Mouse (Mus musculus): ENCODE measurements around the gene Havcr2. TPM values are rescaled to one million over a fixed set of nuclear protein-coding genes. Genes with fewer than 3 reads are reported as not detected.

Gene Havcr2
- total and polyA plus RNA-seq, 3 experiments = 0.27 to 0.60 TPM; not detected in 1

DNA sequence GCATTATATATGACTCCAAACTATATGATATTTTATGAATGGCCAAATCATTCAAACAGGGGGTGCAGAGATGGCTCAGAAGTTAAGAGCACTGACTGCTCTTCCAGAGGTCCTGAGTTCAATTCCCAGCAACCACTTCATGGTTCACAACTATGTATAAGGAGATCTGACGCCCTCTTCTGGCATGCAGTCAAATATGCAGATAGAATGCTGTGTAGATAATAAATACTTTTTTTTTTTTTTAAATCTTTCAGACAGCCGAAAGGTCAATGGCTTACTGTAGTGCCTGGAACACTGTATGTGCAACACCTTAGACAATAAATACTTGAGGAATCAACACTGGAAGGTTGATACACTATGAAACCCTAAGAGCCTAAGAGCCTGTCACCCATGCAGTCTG, 24.6 kb upstream of the Havcr2 start:
- no peak for DNase-seq (ENCODE audit: extremely low read depth)
- H3K27me3 ChIP-seq (replicated peaks) = no peaks in the 10 kb centered on the region
- H3K9me3 ChIP-seq (replicated peaks; ENCODE audit: low read length) = peaks cover 12% of the 10 kb centered on the region
- no peak overlapping the region for H3K27ac ChIP-seq (ENCODE audit: insufficient read depth, low read depth)
- dilution Hi-C loops (cut with MboI; ENCODE audit: extremely low pct_ligation_motif_present, extremely low pct_unique_long_range_greater_than_20kb, low sequenced_read_pairs) = no loop called here
- in situ Hi-C loops (cut with MboI; ENCODE audit: low pct_ligation_motif_present, low pct_unique_long_range_greater_than_20kb, low sequenced_read_pairs) = loop anchor here (5.0 kb wide), 1 partner anchor 153 kb away; no protein-coding TSS in a partner anchor
- H3K9ac ChIP-seq (ENCODE audit: insufficient read depth, low read depth) = no peak overlapping the region
- no peak overlapping the region for H3K4me3 ChIP-seq (replicated peaks in 1 of 3; ENCODE audit: low read depth in 2 of 3, low read length in 2 of 3, poor library complexity in 1 of 3)
- no peaks in the 10 kb centered on the region for H3K79me2 ChIP-seq (replicated peaks; ENCODE audit: control insufficient read depth, extremely low read depth, insufficient read depth, poor library complexity, severe bottlenecking)
- peaks cover 3 to 22% of the 10 kb centered on the region in 2 experiments; a peak in 3 of 4 replicates for H3K4me1 ChIP-seq (ENCODE audit: control insufficient read depth in 1 of 2, insufficient read depth in 2 of 2)
- TF ChIP-seq HCFC1 (IDR thresholded peaks at IDR 0.05; ENCODE audit: low read depth, low read length) (no peak), SMC3 (IDR thresholded peaks at IDR 0.05; ENCODE audit: low read depth, low read length) (peak; percentile 53), ELF1 (IDR thresholded peaks at IDR 0.05; ENCODE audit: low read depth, low read length) (no peak), CTCF (conservative IDR thresholded peaks at IDR 0.05 in 1 of 2, IDR thresholded peaks at IDR 0.05 in 1 of 2; ENCODE audit: low read depth in 2 of 2, low read length in 2 of 2) (peak in 1 of 2 experiments; percentile 42; a peak in 2 of 4 replicates), JUND (conservative IDR thresholded peaks at IDR 0.05; ENCODE audit: low read depth, low read length) (no peak), RAD21 (IDR thresholded peaks at IDR 0.05; ENCODE audit: low read depth, low read length) (peak; percentile 40), ZNF384 (IDR thresholded peaks at IDR 0.05; ENCODE audit: low read depth, low read length) (peak; percentile 65)
- no peak overlapping the region for H3K4me2 ChIP-seq (ENCODE audit: insufficient read depth, low read depth, poor library complexity, severe bottlenecking)
- no peaks in the 10 kb centered on the region for H3K36me3 ChIP-seq (replicated peaks in 1 of 2; ENCODE audit: control insufficient read depth in 1 of 2, insufficient read depth in 1 of 2, low read length in 1 of 2)

GRCm38 (mm10) chr11:46431129-46431528, 23.6 kb upstream of the Havcr2 start:
- no peak overlapping the region for H3K4me2 ChIP-seq (ENCODE audit: insufficient read depth, low read depth, poor library complexity, severe bottlenecking)
- H3K27ac ChIP-seq (ENCODE audit: insufficient read depth, low read depth) = no peak overlapping the region
- in situ Hi-C loops (cut with MboI; ENCODE audit: low pct_ligation_motif_present, low pct_unique_long_range_greater_than_20kb, low sequenced_read_pairs) (loop anchor here (5.0 kb wide), 1 partner anchor 154 kb away; no protein-coding TSS in a partner anchor), dilution Hi-C loops (cut with MboI; ENCODE audit: extremely low pct_ligation_motif_present, extremely low pct_unique_long_range_greater_than_20kb, low sequenced_read_pairs) (no loop called here)
- no peaks in the 10 kb centered on the region for H3K79me2 ChIP-seq (replicated peaks; ENCODE audit: control insufficient read depth, extremely low read depth, insufficient read depth, poor library complexity, severe bottlenecking)
- DNase-seq (ENCODE audit: extremely low read depth) = peak; percentile 97
- peaks cover 12% of the 10 kb centered on the region for H3K9me3 ChIP-seq (replicated peaks; ENCODE audit: low read length)
- no peak overlapping the region for H3K9ac ChIP-seq (ENCODE audit: insufficient read depth, low read depth)
- H3K4me1 ChIP-seq (ENCODE audit: control insufficient read depth in 1 of 2, insufficient read depth in 2 of 2) = peaks cover 3 to 32% of the 10 kb centered on the region in 2 experiments; a peak in 3 of 4 replicates
- H3K36me3 ChIP-seq (replicated peaks in 1 of 2; ENCODE audit: control insufficient read depth in 1 of 2, insufficient read depth in 1 of 2, low read length in 1 of 2) = no peaks in the 10 kb centered on the region
- H3K27me3 ChIP-seq (replicated peaks) = no peaks in the 10 kb centered on the region
- H3K4me3 ChIP-seq (replicated peaks in 1 of 3; ENCODE audit: low read depth in 2 of 3, low read length in 2 of 3, poor library complexity in 1 of 3) = no peak overlapping the region
- TF ChIP-seq RCOR1 (conservative IDR thresholded peaks at IDR 0.05; ENCODE audit: low read depth, low read length) (0 out of 2 replicates have a peak, but pooled peaks have one; percentile 25), CTCF (conservative IDR thresholded peaks at IDR 0.05 in 1 of 2, IDR thresholded peaks at IDR 0.05 in 1 of 2; ENCODE audit: low read depth in 2 of 2, low read length in 2 of 2) (peak; percentile 95 to 99), NELFE (IDR thresholded peaks at IDR 0.05; ENCODE audit: low read depth, low read length) (peak; percentile 29; the same call in 1 of the 2 replicates), E2F4 (IDR thresholded peaks at IDR 0.05; ENCODE audit: insufficient replicate concordance, low read depth, low read length) (0 out of 2 replicates have a peak, but pooled peaks have one; percentile 32), ETS1 (conservative IDR thresholded peaks at IDR 0.05; ENCODE audit: low read depth, low read length) (peak; percentile 43; the same call in 1 of the 2 replicates), MYC (IDR thresholded peaks at IDR 0.05; ENCODE audit: low read depth, low read length) (peak; percentile 94), MEF2A (IDR thresholded peaks at IDR 0.05; ENCODE audit: borderline replicate concordance, low read depth, low read length) (no peak), HCFC1 (IDR thresholded peaks at IDR 0.05; ENCODE audit: low read depth, low read length) (peak; percentile 21; the same call in 1 of the 2 replicates), MAX (IDR thresholded peaks at IDR 0.05; ENCODE audit: low read length) (peak; percentile 73; the same call in 1 of the 2 replicates), MXI1 (IDR thresholded peaks at IDR 0.05; ENCODE audit: low read depth, low read length) (no peak), CHD1 (IDR thresholded peaks at IDR 0.05; ENCODE audit: low read depth, low read length) (no peak), IRF4 (IDR thresholded peaks at IDR 0.05; ENCODE audit: low read depth, low read length) (peak; percentile 79; the same call in 1 of the 2 replicates), BHLHE40 (IDR thresholded peaks at IDR 0.05; ENCODE audit: low read depth, low read length) (0 out of 2 replicates have a peak, but pooled peaks have one; percentile 34), TCF12 (IDR thresholded peaks at IDR 0.05; ENCODE audit: low read depth, low read length) (peak; percentile 69), MAZ (IDR thresholded peaks at IDR 0.05; ENCODE audit: low read depth, low read length) (0 out of 2 replicates have a peak, but pooled peaks have one; percentile 40), GABPA (IDR thresholded peaks at IDR 0.05; ENCODE audit: insufficient replicate concordance, low read depth, low read length) (no peak), SMC3 (IDR thresholded peaks at IDR 0.05; ENCODE audit: low read depth, low read length) (peak; percentile 99), POLR2A (IDR thresholded peaks at IDR 0.05; ENCODE audit: low read depth, low read length) (no peak), SIN3A (IDR thresholded peaks at IDR 0.05; ENCODE audit: low read length) (no peak), ZKSCAN1 (IDR thresholded peaks at IDR 0.05; ENCODE audit: borderline replicate concordance, low read depth, low read length) (no peak), ZNF384 (IDR thresholded peaks at IDR 0.05; ENCODE audit: low read depth, low read length) (0 out of 2 replicates have a peak, but pooled peaks have one; percentile 41), ZC3H11A (IDR thresholded peaks at IDR 0.05; ENCODE audit: low read depth, low read length) (peak; percentile 93), JUN (IDR thresholded peaks at IDR 0.05; ENCODE audit: insufficient read depth, low read depth, low read length) (no peak), NRF1 (IDR thresholded peaks at IDR 0.05; ENCODE audit: low read depth, low read length) (no peak), ELF1 (IDR thresholded peaks at IDR 0.05; ENCODE audit: low read depth, low read length) (peak; percentile 32; the same call in 1 of the 2 replicates), TBP (conservative IDR thresholded peaks at IDR 0.05; ENCODE audit: low read depth, low read length) (no peak), USF2 (conservative IDR thresholded peaks at IDR 0.05; ENCODE audit: low read depth, low read length) (no peak), RAD21 (IDR thresholded peaks at IDR 0.05; ENCODE audit: low read depth, low read length) (peak; percentile 100), MAFK (IDR thresholded peaks at IDR 0.05; ENCODE audit: insufficient replicate concordance, low read length) (no peak)

Data from CH12.LX (cell line).